Mouse (Mus musculus) heart, embryonic 16.5 days (tissue): Measurements from ENCODE around the gene Golga3. TPM values are rescaled to one million over a fixed set of nuclear protein-coding genes. Genes with fewer than 3 reads are reported as not detected.
A peak's percentile ranks its signal among the peaks of the same experiment; 100 is the strongest.

ENCODE experiments used
- ATAC-seq: fragments of 200-750 bp; cut with Nextera tagmentation; replicated peaks from 2 replicates; pipeline ENCODE4 v1.8.0; 2017; ENCODE audit warnings: moderate number of reproducible peaks; ENCODE audit not compliant: insufficient read depth, low FRiP score; ENCODE audit errors: extremely low read depth
- H3K27ac ChIP-seq: fragments of 300-500 bp; sonication (generic); 2 replicates; pipeline ENCODE4 v1.5.1; 2014; ENCODE audit warnings: mild to moderate bottlenecking, low read length, control low read depth, moderate library complexity
- H3K27me3 ChIP-seq: fragments of 300-500 bp; sonication (generic); 2 replicates; pipeline ENCODE4 v1.6.1; 2014; ENCODE audit warnings: low read length, mixed read lengths; ENCODE audit not compliant: control insufficient read depth, insufficient read depth
- H3K36me3 ChIP-seq: fragments of 300-500 bp; sonication (generic); 2 replicates; pipeline ENCODE4 v1.6.1; 2014; ENCODE audit not compliant: control insufficient read depth, insufficient read depth
- H3K4me1 ChIP-seq: fragments of 300-500 bp; sonication (generic); 2 replicates; pipeline ENCODE4 v1.6.1; 2014; ENCODE audit warnings: low read length, mixed read lengths; ENCODE audit not compliant: control insufficient read depth, insufficient read depth
- H3K4me2 ChIP-seq: fragments of 300-500 bp; sonication (generic); 2 replicates; pipeline ENCODE4 v1.6.1; 2014; ENCODE audit warnings: low read depth, mild to moderate bottlenecking, control low read depth, low read length
- H3K4me3 ChIP-seq: fragments of 300-500 bp; sonication (generic); 2 replicates; pipeline ENCODE4 v1.5.1; 2014; ENCODE audit warnings: mild to moderate bottlenecking, control low read depth, low read length
- H3K9ac ChIP-seq: fragments of 300-500 bp; sonication (generic); 2 replicates; pipeline ENCODE4 v1.6.1; 2014; ENCODE audit warnings: low read length, control low read depth
- H3K9me3 ChIP-seq: fragments of 300-500 bp; sonication (generic); replicated peaks from 2 replicates; pipeline ENCODE4 v1.6.1; 2016; ENCODE audit warnings: low read length; ENCODE audit not compliant: control insufficient read depth
- WGBS: fragments of 180-500 bp; shearing (Covaris S2); extraction: QIAGEN DNeasy Blood & Tissue Kit; methylation state at CpG from one replicate; pipeline ENCODE4 v1.1.7; 2014; 5-methylcytosine and 5-hydroxymethylcytosine counted together
- polyA plus RNA-seq: library from polyadenylated mRNA; unstranded; fragments of >200 nt; fragmentation: Nextera tagmentation; extraction: Ambion mirVana; gene quantifications from 2 replicates; pipeline ENCODE4 v1.2.1, GENCODE M21; 2015

Golga3 gene
- polyA plus RNA-seq, 1 experiment from 2014 or later, result 14.9 TPM

- Histone ChIP-seq H3K36me3 (peaks cover 4% of the 10 kb centered on the region; the same call in 1 of the 2 replicates), H3K4me1 (peaks cover 21% of the 10 kb centered on the region), H3K4me2 (peak overlapping the region; percentile 89), H3K9ac (peak overlapping the region; percentile 85), H3K27ac (peak overlapping the region; percentile 38), H3K4me3 (peak overlapping the region; percentile 86), H3K9me3 (no peaks in the 10 kb centered on the region), H3K27me3 (no peaks in the 10 kb centered on the region)
- ATAC-seq, result peak; percentile 2; the same call in 1 of the 2 replicates
- 2% methylated on average over 19 of the region's 19 CpGs for WGBS
These were observed 520 bp downstream of the Golga3 start for GRCm38 (mm10) chr5:110177021-110177420.

- no peak for ATAC-seq
- WGBS, result 70% methylated on average over 2 of the region's 2 CpGs
These were observed 2.1 kb downstream of the Golga3 start for GRCm38 (mm10) chr5:110178628-110179027.

GRCm38 (mm10) chr5:110181716-110182115 is 5.2 kb downstream of the Golga3 start:
- Histone ChIP-seq H3K4me3 (no peak overlapping the region), H3K9me3 (no peaks in the 10 kb centered on the region), H3K4me1 (peaks cover 21% of the 10 kb centered on the region), H3K27me3 (no peaks in the 10 kb centered on the region), H3K9ac (no peak overlapping the region), H3K27ac (no peak overlapping the region), H3K36me3 (peaks cover 34% of the 10 kb centered on the region), H3K4me2 (no peak overlapping the region)
- no peak for ATAC-seq
- 53% methylated on average over 5 of the region's 5 CpGs for WGBS

More at GRCm38 (mm10) chr5:110178628-110179027, 2.1 kb downstream of the Golga3 start:
- Histone ChIP-seq H3K27ac (no peak overlapping the region), H3K9me3 (no peaks in the 10 kb centered on the region), H3K4me2 (no peak overlapping the region), H3K4me1 (peaks cover 21% of the 10 kb centered on the region), H3K27me3 (no peaks in the 10 kb centered on the region), H3K9ac (no peak overlapping the region; the same call in 1 of the 2 replicates), H3K36me3 (peaks cover 14% of the 10 kb centered on the region), H3K4me3 (no peak overlapping the region)

- 83% methylated on average over 10 of the region's 10 CpGs for WGBS
- Histone ChIP-seq H3K36me3 (peaks cover 68% of the 10 kb centered on the region), H3K9ac (no peak overlapping the region), H3K4me1 (no peaks in the 10 kb centered on the region), H3K4me3 (no peak overlapping the region), H3K27me3 (no peaks in the 10 kb centered on the region), H3K9me3 (no peaks in the 10 kb centered on the region), H3K4me2 (no peak overlapping the region), H3K27ac (no peak overlapping the region)
- ATAC-seq, result no peak
These were observed 26.8 kb downstream of the Golga3 start for GRCm38 (mm10) chr5:110203164-110203895.

- H3K36me3 ChIP-seq, result peaks cover 79% of the 10 kb centered on the region
- WGBS, result 80% methylated on average over 6 of the region's 6 CpGs
- H3K9me3 ChIP-seq, result no peaks in the 10 kb centered on the region
These were observed 28.3 kb downstream of the Golga3 start for GRCm38 (mm10) chr5:110204777-110205176.

GRCm38 (mm10) chr5:110211312-110211711 is 34.8 kb downstream of the Golga3 start:
- Histone ChIP-seq H3K9ac (no peak overlapping the region), H3K36me3 (peaks cover 71% of the 10 kb centered on the region), H3K4me3 (no peak overlapping the region), H3K27ac (no peak overlapping the region), H3K4me2 (no peak overlapping the region), H3K27me3 (no peaks in the 10 kb centered on the region), H3K4me1 (no peaks in the 10 kb centered on the region), H3K9me3 (no peaks in the 10 kb centered on the region)
- no peak for ATAC-seq
- 94% methylated on average over 2 of the region's 2 CpGs for WGBS

More at GRCm38 (mm10) chr5:110204777-110205176, 28.3 kb downstream of the Golga3 start:
- Histone ChIP-seq H3K27me3 (no peaks in the 10 kb centered on the region), H3K27ac (no peak overlapping the region), H3K9ac (no peak overlapping the region), H3K4me3 (no peak overlapping the region), H3K4me2 (no peak overlapping the region), H3K4me1 (no peaks in the 10 kb centered on the region)
- no peak for ATAC-seq

- Histone ChIP-seq H3K4me2 (no peak overlapping the region), H3K9me3 (no peaks in the 10 kb centered on the region), H3K27ac (no peak overlapping the region), H3K4me1 (no peaks in the 10 kb centered on the region), H3K9ac (no peak overlapping the region), H3K27me3 (no peaks in the 10 kb centered on the region), H3K4me3 (no peak overlapping the region), H3K36me3 (peaks cover 69% of the 10 kb centered on the region)
- WGBS, result 76% methylated on average over 3 of the region's 3 CpGs
- ATAC-seq, result no peak
These were observed 40.3 kb downstream of the Golga3 start for GRCm38 (mm10) chr5:110216780-110217179.

- 93% methylated on average over 4 of the region's 4 CpGs for WGBS
- no peak overlapping the region for H3K4me3 ChIP-seq
- ATAC-seq, result no peak
These were observed 43.8 kb downstream of the Golga3 start for GRCm38 (mm10) chr5:110220331-110220730.

GRCm38 (mm10) chr5:110222757-110223156 is 46.3 kb downstream of the Golga3 start:
- no peaks in the 10 kb centered on the region for H3K4me1 ChIP-seq
- H3K4me3 ChIP-seq, result no peak overlapping the region
- no peak overlapping the region for H3K4me2 ChIP-seq
- peaks cover 65% of the 10 kb centered on the region for H3K36me3 ChIP-seq
- no peak overlapping the region for H3K27ac ChIP-seq
- H3K9me3 ChIP-seq, result no peaks in the 10 kb centered on the region
- WGBS, result 88% methylated on average over 6 of the region's 6 CpGs
- no peak for ATAC-seq
- H3K27me3 ChIP-seq, result no peaks in the 10 kb centered on the region
- H3K9ac ChIP-seq, result no peak overlapping the region

More at GRCm38 (mm10) chr5:110220331-110220730, 43.8 kb downstream of the Golga3 start:
- no peaks in the 10 kb centered on the region for H3K4me1 ChIP-seq
- H3K27ac ChIP-seq, result no peak overlapping the region
- H3K9me3 ChIP-seq, result no peaks in the 10 kb centered on the region
- peaks cover 67% of the 10 kb centered on the region for H3K36me3 ChIP-seq
- H3K9ac ChIP-seq, result no peak overlapping the region
- H3K27me3 ChIP-seq, result no peaks in the 10 kb centered on the region
- H3K4me2 ChIP-seq, result no peak overlapping the region
